Mouse (Mus musculus) kidney, adult 2 months (tissue): Measurements from ENCODE around the gene Ncf1.

Source experiments
- CTCF ChIP-seq: fragments of 200-500 bp; conservative IDR thresholded peaks from 2 replicates; pipeline ENCODE4 v1.5.1; 2011; ENCODE audit warnings: low read depth, mild to moderate bottlenecking, control low read depth, low read length, moderate library complexity, mixed read lengths; ENCODE audit not compliant: insufficient read depth, insufficient read length
- POLR2A ChIP-seq: fragments of 200-500 bp; IDR thresholded peaks from one replicate; pipeline ENCODE4 v1.6.1; 2011; ENCODE audit warnings: low read depth, low read length, control low read depth

- TF ChIP-seq POLR2A (no peak), CTCF (no peak)
Measured at GRCm38 (mm10) chr5:134182735-134183134, 46.7 kb downstream of the Ncf1 start.
